Mouse (Mus musculus): ENCODE measurements around the gene Krtap5-1. TPM values are rescaled to one million over a fixed set of nuclear protein-coding genes. Genes with fewer than 3 reads are reported as not detected.
A peak's percentile ranks its signal among the peaks of the same experiment; 100 is the strongest.
"Not testable (repeated sequence)": the region's sequence is repeated elsewhere in the genome, so short reads cannot be mapped to it uniquely, and the experiment has no call there.

The Krtap5-1 gene
- polyA plus RNA-seq (2012): not detected in 2 replicates

GRCm38 (mm10) chr7:142297018-142297417 is at the start of gene Krtap5-1:
Gene Krtap5-1 (minus strand): TSS chr7:142297118.
- not testable (repeated sequence) for TF ChIP-seq GATA1 (IDR thresholded peaks at IDR 0.05; ENCODE audit: low read length)

GRCm38 (mm10) chr7:142342247-142342640 is 45.3 kb upstream of the Krtap5-1 start:
- TF ChIP-seq GATA1 (IDR thresholded peaks at IDR 0.05; ENCODE audit: low read length): no peak

GRCm38 (mm10) chr7:142341564-142342246 is 44.8 kb upstream of the Krtap5-1 start:
- TF ChIP-seq GATA1 (IDR thresholded peaks at IDR 0.05; ENCODE audit: low read length): no peak

- TF ChIP-seq GATA1 (IDR thresholded peaks at IDR 0.05; ENCODE audit: low read length): no peak
Observed at GRCm38 (mm10) chr7:142340269-142340970, 43.5 kb upstream of the Krtap5-1 start.

GRCm38 (mm10) chr7:142335151-142335550 is 38.2 kb upstream of the Krtap5-1 start:
- no peak for TF ChIP-seq GATA1 (IDR thresholded peaks at IDR 0.05; ENCODE audit: low read length)

- TF ChIP-seq GATA1 (IDR thresholded peaks at IDR 0.05; ENCODE audit: low read length): no peak
Observed at GRCm38 (mm10) chr7:142334246-142334645, 37.3 kb upstream of the Krtap5-1 start.

GRCm38 (mm10) chr7:142331281-142331680 is 34.4 kb upstream of the Krtap5-1 start:
- no peak for TF ChIP-seq GATA1 (IDR thresholded peaks at IDR 0.05; ENCODE audit: low read length)

- TF ChIP-seq GATA1 (IDR thresholded peaks at IDR 0.05; ENCODE audit: low read length): peak; percentile 12
Observed at GRCm38 (mm10) chr7:142330271-142330724, 33.4 kb upstream of the Krtap5-1 start.

- TF ChIP-seq GATA1 (IDR thresholded peaks at IDR 0.05; ENCODE audit: low read length): no peak
Observed at GRCm38 (mm10) chr7:142328507-142328906, 31.6 kb upstream of the Krtap5-1 start.

GRCm38 (mm10) chr7:142326714-142327445 is 30.0 kb upstream of the Krtap5-1 start:
- no peak for TF ChIP-seq GATA1 (IDR thresholded peaks at IDR 0.05; ENCODE audit: low read length)

- TF ChIP-seq GATA1 (IDR thresholded peaks at IDR 0.05; ENCODE audit: low read length): no peak
Observed at GRCm38 (mm10) chr7:142323396-142324117, 26.6 kb upstream of the Krtap5-1 start.

GRCm38 (mm10) chr7:142322641-142323040 is 25.7 kb upstream of the Krtap5-1 start:
- TF ChIP-seq GATA1 (IDR thresholded peaks at IDR 0.05; ENCODE audit: low read length): no peak

- no peak for TF ChIP-seq GATA1 (IDR thresholded peaks at IDR 0.05; ENCODE audit: low read length)
Observed at GRCm38 (mm10) chr7:142320906-142321305, 24.0 kb upstream of the Krtap5-1 start.

GRCm38 (mm10) chr7:142319124-142319523 is 22.2 kb upstream of the Krtap5-1 start:
- TF ChIP-seq GATA1 (IDR thresholded peaks at IDR 0.05; ENCODE audit: low read length): no peak

GRCm38 (mm10) chr7:142317216-142317615 is 20.3 kb upstream of the Krtap5-1 start:
- no peak for TF ChIP-seq GATA1 (IDR thresholded peaks at IDR 0.05; ENCODE audit: low read length)
